Mouse (Mus musculus): Measurements from ENCODE around the gene Shkbp1. TPM values are rescaled to one million over a fixed set of nuclear protein-coding genes. Genes with fewer than 3 reads are reported as not detected.
A peak's percentile ranks its signal among the peaks of the same experiment; 100 is the strongest.

The Shkbp1 gene
- polyA plus RNA-seq, 1 experiment from 2014 or later = 35.4 TPM

DNA sequence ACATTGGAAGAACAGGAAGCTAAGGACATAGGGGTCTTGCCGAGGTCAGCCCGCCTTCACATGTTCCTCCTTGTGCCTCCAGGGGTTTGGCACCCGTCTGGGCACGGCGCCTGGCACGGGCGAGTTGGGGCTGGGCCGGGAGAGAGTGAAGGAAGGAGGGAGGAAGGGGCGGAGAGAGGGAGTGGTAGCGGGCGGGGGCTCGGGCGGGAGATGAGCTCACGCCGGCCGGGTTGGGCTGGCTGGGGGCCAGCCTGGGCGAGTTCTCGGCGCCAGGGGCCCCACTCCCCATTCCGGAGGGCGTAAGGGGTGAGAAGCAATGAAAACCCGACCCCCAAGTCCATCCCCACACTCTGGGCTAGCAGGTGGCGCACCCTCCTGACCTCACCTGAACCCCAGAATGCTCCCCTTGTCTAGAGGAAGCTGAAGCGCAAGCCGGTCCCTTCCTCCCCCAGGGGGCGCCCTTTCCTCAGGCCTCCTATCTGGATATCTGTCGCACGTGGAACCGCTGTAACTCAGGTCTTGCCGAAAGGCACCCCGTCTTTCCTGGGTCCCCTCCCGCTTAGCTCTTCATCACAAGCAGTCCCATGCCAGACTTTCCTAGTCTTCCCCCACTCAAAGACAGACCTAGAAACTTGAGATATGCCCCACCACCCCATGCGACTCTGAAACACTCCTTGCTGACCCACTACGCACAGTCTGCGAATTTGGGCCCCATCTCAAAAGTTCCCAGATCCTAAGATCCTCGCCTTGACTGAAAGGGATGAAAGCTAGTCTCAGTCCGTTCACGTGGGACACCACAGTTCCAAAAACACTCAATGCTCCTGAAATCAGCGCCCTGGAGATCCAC lies 23.2 kb downstream of the Shkbp1 start:
- ATAC-seq (ENCODE audit: insufficient number of reproducible peaks, low FRiP score) = no peak
- peaks cover 86% of the 10 kb centered on the region for H3K27me3 ChIP-seq (replicated peaks)

GRCm38 (mm10) chr7:27331854-27332253 lies 24.0 kb downstream of the Shkbp1 start:
- H3K9ac ChIP-seq = peak overlapping the region; percentile 57; the same call in 1 of the 2 replicates
- H3K36me3 ChIP-seq = peaks cover 10% of the 10 kb centered on the region
- H3K27me3 ChIP-seq (replicated peaks) = peaks cover 87% of the 10 kb centered on the region
- H3K4me3 ChIP-seq = peak overlapping the region; percentile 70
- peaks cover 58% of the 10 kb centered on the region for H3K4me1 ChIP-seq (replicated peaks)
- peak overlapping the region; percentile 95 for H3K4me2 ChIP-seq
- 8% methylated on average over 8 of the region's 8 CpGs for WGBS
- peak overlapping the region; percentile 84 for H3K27ac ChIP-seq (ENCODE audit: poor library complexity, severe bottlenecking)
- no peak for ATAC-seq (ENCODE audit: insufficient number of reproducible peaks, low FRiP score)
- H3K9me3 ChIP-seq (replicated peaks) = no peaks in the 10 kb centered on the region

More for the DNA sequence above, 23.2 kb downstream of the Shkbp1 start:
- WGBS = under 1% methylated on average over 38 of the region's 39 CpGs
- Histone ChIP-seq H3K36me3 (peaks cover 5% of the 10 kb centered on the region), H3K9me3 (replicated peaks) (no peaks in the 10 kb centered on the region), H3K27ac (ENCODE audit: poor library complexity, severe bottlenecking) (peak overlapping the region; percentile 84), H3K4me2 (peak overlapping the region; percentile 95), H3K4me3 (peak overlapping the region; percentile 70), H3K4me1 (replicated peaks) (peaks cover 64% of the 10 kb centered on the region), H3K9ac (peak overlapping the region; percentile 86)

DNA sequence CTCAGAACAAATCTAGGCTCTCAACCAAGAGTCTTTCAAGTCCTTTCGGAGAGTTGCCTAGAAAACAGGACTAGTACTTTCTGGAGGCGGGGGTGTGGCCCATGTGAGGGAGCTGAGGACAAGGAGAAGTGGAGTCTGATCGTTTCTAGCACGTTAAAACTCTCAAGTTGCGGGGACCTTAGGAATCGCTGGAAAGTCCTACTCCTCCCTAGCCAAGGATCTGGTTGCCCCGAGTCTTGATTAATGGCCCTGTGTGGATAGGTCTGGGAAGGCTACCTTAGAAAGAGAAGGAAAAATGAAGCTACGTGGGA lies 24.3 kb downstream of the Shkbp1 start:
- ATAC-seq (ENCODE audit: insufficient number of reproducible peaks, low FRiP score) = no peak
- H3K4me2 ChIP-seq = peak overlapping the region; percentile 95
- H3K9me3 ChIP-seq (replicated peaks) = no peaks in the 10 kb centered on the region
- peaks cover 90% of the 10 kb centered on the region for H3K27me3 ChIP-seq (replicated peaks)
- WGBS = 4% methylated on average over 8 of the region's 8 CpGs
- H3K9ac ChIP-seq = peak overlapping the region; percentile 52; the same call in 1 of the 2 replicates
- peaks cover 60% of the 10 kb centered on the region for H3K4me1 ChIP-seq (replicated peaks)
- peaks cover 10% of the 10 kb centered on the region for H3K36me3 ChIP-seq
- peak overlapping the region; percentile 70 for H3K4me3 ChIP-seq
- H3K27ac ChIP-seq (ENCODE audit: poor library complexity, severe bottlenecking) = peak overlapping the region; percentile 84

DNA sequence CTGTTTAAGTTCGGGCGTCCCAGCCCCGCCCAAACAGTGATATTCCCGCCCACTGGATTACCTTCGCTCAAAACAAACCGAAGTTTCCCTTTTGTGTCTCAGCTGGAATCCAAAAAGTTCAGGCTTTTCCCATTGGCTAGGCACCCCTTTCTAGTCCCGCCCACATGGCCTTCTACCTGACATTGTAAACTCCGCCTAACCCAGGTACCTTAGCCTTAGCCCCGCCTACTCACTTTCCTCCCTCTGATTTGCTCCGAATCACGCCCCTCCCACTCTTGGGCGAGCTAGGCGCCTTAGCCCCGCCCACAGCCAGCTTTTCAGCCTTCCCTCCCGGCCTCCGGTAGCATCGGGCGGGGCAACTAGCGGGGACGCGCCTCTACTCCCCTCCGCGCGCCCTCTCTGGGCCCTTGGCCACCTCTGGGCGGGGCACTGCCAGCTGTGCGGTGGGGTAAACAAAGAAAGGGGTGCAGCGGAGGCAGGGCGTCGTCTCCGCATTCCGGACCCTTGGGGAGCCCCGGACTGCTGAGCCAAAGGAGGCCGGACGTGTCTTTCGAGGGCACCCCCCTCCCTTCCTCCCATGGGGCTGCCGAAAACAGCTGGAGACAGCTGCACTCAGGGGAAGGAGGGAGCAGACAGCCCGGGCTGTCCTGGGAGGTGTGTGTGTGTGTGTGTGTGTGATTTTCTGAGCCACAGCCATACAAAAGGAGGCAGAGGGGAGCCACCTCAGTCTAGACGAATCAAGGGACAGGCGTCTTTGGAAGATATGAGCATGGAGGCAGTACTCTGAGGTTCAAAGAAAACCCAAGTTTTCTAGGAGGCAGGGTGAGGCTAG lies 24.9 kb downstream of the Shkbp1 start:
- Histone ChIP-seq H3K9ac (peak overlapping the region; percentile 49), H3K36me3 (peaks cover 10% of the 10 kb centered on the region), H3K4me1 (replicated peaks) (peaks cover 65% of the 10 kb centered on the region), H3K9me3 (replicated peaks) (no peaks in the 10 kb centered on the region), H3K27ac (ENCODE audit: poor library complexity, severe bottlenecking) (peak overlapping the region; percentile 84), H3K4me2 (peak overlapping the region; percentile 95), H3K27me3 (replicated peaks) (peaks cover 92% of the 10 kb centered on the region), H3K4me3 (peak overlapping the region; percentile 70)
- peak; percentile 49 for ATAC-seq (ENCODE audit: insufficient number of reproducible peaks, low FRiP score)
- under 1% methylated on average over 39 of the region's 39 CpGs for WGBS

DNA sequence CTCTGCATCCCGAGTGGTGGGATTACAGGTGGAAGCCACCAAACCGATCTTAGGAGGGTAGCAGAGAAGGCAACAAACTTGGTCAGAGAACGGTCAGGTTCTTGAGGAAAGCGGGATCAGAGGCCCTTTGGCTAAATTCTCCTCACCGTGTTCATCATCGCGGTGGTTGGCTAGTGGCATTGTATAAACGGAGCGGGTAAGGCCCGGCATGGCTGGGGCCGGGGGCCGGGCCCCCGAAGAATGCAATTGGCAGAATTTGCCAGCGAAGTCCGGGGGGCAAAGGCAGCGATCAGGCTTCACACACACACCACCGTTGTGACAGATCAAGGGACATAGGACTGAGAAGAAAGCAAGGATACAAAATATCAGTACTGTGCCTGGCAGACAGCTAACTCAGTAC lies 25.8 kb downstream of the Shkbp1 start:
- ATAC-seq (ENCODE audit: insufficient number of reproducible peaks, low FRiP score) = no peak
- H3K4me2 ChIP-seq = peak overlapping the region; percentile 95
- H3K4me3 ChIP-seq = peak overlapping the region; percentile 70; the same call in 1 of the 2 replicates
- H3K9ac ChIP-seq = no peak overlapping the region
- H3K27me3 ChIP-seq (replicated peaks) = peaks cover 93% of the 10 kb centered on the region
- no peaks in the 10 kb centered on the region for H3K9me3 ChIP-seq (replicated peaks)
- H3K36me3 ChIP-seq = peaks cover 10% of the 10 kb centered on the region
- H3K4me1 ChIP-seq (replicated peaks) = peaks cover 66% of the 10 kb centered on the region
- 26% methylated on average over 17 of the region's 17 CpGs for WGBS
- no peak overlapping the region for H3K27ac ChIP-seq (ENCODE audit: poor library complexity, severe bottlenecking)

- no peak for ATAC-seq (ENCODE audit: insufficient number of reproducible peaks, low FRiP score)
- no peak overlapping the region for H3K9ac ChIP-seq
- peak overlapping the region; percentile 22 for H3K4me3 ChIP-seq
Measured at GRCm38 (mm10) chr7:27329326-27329947, 26.4 kb downstream of the Shkbp1 start.

DNA sequence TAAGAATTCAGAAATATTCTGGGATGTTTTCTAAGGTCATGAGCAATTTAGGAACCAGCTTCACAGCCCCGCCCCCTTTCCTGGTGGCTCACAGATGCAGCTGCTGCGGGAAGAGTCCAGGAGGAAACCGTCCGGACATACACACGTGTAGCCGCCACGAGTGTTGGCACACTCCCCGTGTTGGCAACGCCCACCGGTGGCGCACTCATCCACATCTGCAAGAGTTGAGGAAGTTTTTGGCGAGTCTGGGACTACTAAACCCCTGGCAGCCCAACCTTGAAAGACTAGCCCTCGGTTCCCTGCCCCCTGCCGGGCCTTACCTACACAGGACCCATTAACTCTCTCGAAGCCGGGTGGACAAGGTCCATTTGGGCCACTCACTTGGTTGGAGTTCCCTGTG lies 27.2 kb downstream of the Shkbp1 start:
- H3K4me3 ChIP-seq = no peak overlapping the region
- peaks cover 93% of the 10 kb centered on the region for H3K27me3 ChIP-seq (replicated peaks)
- peaks cover 53% of the 10 kb centered on the region for H3K4me1 ChIP-seq (replicated peaks)
- H3K36me3 ChIP-seq = peaks cover 22% of the 10 kb centered on the region
- no peak overlapping the region for H3K9ac ChIP-seq
- WGBS = 30% methylated on average over 16 of the region's 16 CpGs
- no peaks in the 10 kb centered on the region for H3K9me3 ChIP-seq (replicated peaks)
- H3K4me2 ChIP-seq = no peak overlapping the region
- H3K27ac ChIP-seq (ENCODE audit: poor library complexity, severe bottlenecking) = no peak overlapping the region
- no peak for ATAC-seq (ENCODE audit: insufficient number of reproducible peaks, low FRiP score)

More at GRCm38 (mm10) chr7:27329326-27329947, 26.4 kb downstream of the Shkbp1 start:
- peaks cover 61% of the 10 kb centered on the region for H3K4me1 ChIP-seq (replicated peaks)
- 6% methylated on average over 45 of the region's 45 CpGs for WGBS
- H3K27me3 ChIP-seq (replicated peaks) = peaks cover 93% of the 10 kb centered on the region
- no peak overlapping the region for H3K27ac ChIP-seq (ENCODE audit: poor library complexity, severe bottlenecking)
- peaks cover 15% of the 10 kb centered on the region for H3K36me3 ChIP-seq
- peak overlapping the region; percentile 95 for H3K4me2 ChIP-seq
- no peaks in the 10 kb centered on the region for H3K9me3 ChIP-seq (replicated peaks)

DNA sequence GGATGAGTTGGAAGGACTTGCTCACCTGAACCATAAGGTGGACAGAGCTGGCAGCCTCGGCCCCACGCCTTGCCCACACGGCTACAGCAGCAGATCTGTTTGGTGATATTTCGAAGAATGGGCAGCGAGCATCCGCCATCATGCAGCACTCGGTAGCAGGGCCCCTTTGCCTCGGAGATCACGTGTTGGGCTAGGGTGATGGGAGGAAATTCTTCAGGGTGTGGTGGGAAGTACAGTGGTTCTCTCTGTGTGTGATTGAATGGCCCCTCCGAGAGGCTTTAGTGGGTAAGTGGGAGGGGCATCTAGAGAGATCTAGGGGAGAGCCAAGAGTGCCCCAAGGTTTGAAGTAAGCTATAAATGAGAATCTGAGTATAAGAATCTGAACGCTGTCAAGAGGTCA lies 27.7 kb downstream of the Shkbp1 start:
- H3K9ac ChIP-seq = no peak overlapping the region
- peaks cover 50% of the 10 kb centered on the region for H3K4me1 ChIP-seq (replicated peaks)
- peaks cover 27% of the 10 kb centered on the region for H3K36me3 ChIP-seq
- no peak overlapping the region for H3K4me3 ChIP-seq
- H3K9me3 ChIP-seq (replicated peaks) = no peaks in the 10 kb centered on the region
- ATAC-seq (ENCODE audit: insufficient number of reproducible peaks, low FRiP score) = no peak
- H3K4me2 ChIP-seq = no peak overlapping the region
- no peak overlapping the region for H3K27ac ChIP-seq (ENCODE audit: poor library complexity, severe bottlenecking)
- 80% methylated on average over 11 of the region's 11 CpGs for WGBS
- peaks cover 93% of the 10 kb centered on the region for H3K27me3 ChIP-seq (replicated peaks)

DNA sequence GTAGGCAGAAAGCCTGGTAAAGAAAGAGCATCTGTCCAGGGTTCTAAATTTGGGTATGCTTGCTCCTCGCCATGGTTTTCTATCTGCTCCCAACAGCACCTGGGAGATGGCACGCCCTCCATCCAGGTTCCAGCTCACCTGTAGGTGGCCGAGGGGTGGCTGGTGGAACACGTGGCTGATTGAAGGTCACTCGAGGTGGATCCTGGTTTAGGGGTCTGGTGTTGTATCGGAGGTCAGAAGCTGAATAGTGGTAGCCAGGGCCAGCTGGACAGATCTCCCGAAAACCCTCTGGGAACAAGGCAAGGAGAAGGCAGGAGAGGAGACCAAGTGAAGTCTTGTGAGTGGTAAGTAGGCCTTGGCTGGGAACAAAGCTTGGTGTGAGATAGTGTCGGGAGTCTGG lies 28.3 kb downstream of the Shkbp1 start:
- WGBS = 89% methylated on average over 8 of the region's 8 CpGs
- Histone ChIP-seq H3K27me3 (replicated peaks) (peaks cover 93% of the 10 kb centered on the region), H3K4me3 (no peak overlapping the region), H3K4me1 (replicated peaks) (peaks cover 46% of the 10 kb centered on the region), H3K36me3 (peaks cover 30% of the 10 kb centered on the region), H3K4me2 (no peak overlapping the region), H3K9ac (no peak overlapping the region), H3K9me3 (replicated peaks) (no peaks in the 10 kb centered on the region), H3K27ac (ENCODE audit: poor library complexity, severe bottlenecking) (no peak overlapping the region)
- no peak for ATAC-seq (ENCODE audit: insufficient number of reproducible peaks, low FRiP score)

DNA sequence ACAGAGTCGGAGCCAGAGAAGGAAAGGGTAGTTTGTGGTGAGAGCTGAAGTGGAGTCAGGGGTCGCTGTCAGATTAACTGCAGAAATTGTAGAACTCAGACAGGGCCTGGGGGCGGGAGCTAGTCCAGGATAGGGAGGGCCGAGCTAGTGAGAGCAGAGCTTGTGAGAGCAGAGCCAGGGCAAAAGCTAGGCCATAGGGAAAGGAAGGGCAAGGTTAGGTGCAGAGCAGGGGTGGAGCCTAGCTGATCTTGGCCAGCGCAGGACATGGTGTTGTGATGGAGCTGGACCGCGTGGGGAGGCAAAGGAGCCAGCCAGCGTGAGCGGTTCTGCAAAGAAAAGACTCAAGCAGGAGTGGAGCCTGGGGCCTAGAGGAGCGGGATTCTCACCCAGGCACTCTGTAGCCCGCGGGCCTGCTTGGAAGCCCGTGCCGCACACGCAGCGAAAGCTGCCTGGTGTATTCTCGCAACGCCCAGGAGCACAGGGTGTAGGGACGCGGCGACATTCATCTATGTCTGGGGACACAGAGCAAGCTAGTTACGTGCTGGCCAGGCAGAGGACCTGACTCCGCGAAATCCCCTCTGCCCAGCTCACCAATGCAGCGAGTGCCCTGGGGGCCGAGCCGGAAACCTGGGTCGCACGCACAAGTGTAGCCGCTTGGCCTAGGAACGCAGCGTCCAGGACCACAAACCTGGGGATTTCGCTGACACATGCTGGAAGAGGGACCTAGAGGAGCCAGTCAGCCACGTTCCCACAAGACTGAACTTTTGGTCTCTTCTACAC lies 29.5 kb downstream of the Shkbp1 start:
- Histone ChIP-seq H3K27me3 (replicated peaks) (peaks cover 97% of the 10 kb centered on the region), H3K27ac (ENCODE audit: poor library complexity, severe bottlenecking) (no peak overlapping the region)
- 35% methylated on average over 34 of the region's 34 CpGs for WGBS

More for the DNA sequence above, 29.5 kb downstream of the Shkbp1 start:
- H3K4me2 ChIP-seq = peak overlapping the region; percentile 54
- peak overlapping the region; percentile 28 for H3K4me3 ChIP-seq
- peaks cover 37% of the 10 kb centered on the region for H3K36me3 ChIP-seq
- H3K9me3 ChIP-seq (replicated peaks) = no peaks in the 10 kb centered on the region
- H3K9ac ChIP-seq = peak overlapping the region; percentile 52
- no peak for ATAC-seq (ENCODE audit: insufficient number of reproducible peaks, low FRiP score)
- peaks cover 36% of the 10 kb centered on the region for H3K4me1 ChIP-seq (replicated peaks)

All from heart, embryonic 12.5 days (tissue).